Mouse (Mus musculus): ENCODE data around the gene Actn4. TPM values are rescaled to one million over a fixed set of nuclear protein-coding genes. Genes with fewer than 3 reads are reported as not detected.
"Not testable (repeated sequence)": the region's sequence is repeated elsewhere in the genome, so short reads cannot be mapped to it uniquely, and the experiment has no call there.

The Actn4 gene
- polyA plus RNA-seq, 1 experiment from 2014 or later: 166 TPM

DNA sequence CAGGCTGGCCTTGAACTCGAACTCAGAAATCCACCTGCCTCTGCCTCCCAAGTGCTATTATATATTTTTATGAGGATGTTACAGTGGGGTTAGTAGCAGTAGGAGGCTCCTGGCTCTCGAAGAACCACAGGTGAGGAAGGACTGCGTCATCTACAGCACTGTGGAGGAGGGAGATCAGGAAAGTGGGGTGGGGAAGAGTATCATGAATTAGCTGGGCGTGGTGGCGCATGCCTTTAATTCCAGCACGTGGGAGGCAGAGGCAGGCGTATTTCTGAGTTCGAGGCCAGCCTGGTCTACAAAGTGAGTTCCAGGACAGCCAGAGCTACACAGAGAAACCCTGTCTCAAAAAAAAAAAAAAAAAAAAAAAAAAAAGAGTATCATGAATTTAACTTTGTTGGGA is 6.0 kb upstream of the Actn4 start:
- H3K27ac ChIP-seq; H3K9me3 ChIP-seq (replicated peaks); H3K9ac ChIP-seq; H3K4me3 ChIP-seq; ATAC-seq; H3K4me2 ChIP-seq; H3K27me3 ChIP-seq (replicated peaks): not testable (repeated sequence)
- Histone ChIP-seq H3K36me3 (peaks cover 31% of the 10 kb centered on the region), H3K4me1 (peaks cover 37% of the 10 kb centered on the region)
- WGBS (ENCODE audit: insufficient replicate concordance): 86% methylated on average over 8 of the region's 8 CpGs

DNA sequence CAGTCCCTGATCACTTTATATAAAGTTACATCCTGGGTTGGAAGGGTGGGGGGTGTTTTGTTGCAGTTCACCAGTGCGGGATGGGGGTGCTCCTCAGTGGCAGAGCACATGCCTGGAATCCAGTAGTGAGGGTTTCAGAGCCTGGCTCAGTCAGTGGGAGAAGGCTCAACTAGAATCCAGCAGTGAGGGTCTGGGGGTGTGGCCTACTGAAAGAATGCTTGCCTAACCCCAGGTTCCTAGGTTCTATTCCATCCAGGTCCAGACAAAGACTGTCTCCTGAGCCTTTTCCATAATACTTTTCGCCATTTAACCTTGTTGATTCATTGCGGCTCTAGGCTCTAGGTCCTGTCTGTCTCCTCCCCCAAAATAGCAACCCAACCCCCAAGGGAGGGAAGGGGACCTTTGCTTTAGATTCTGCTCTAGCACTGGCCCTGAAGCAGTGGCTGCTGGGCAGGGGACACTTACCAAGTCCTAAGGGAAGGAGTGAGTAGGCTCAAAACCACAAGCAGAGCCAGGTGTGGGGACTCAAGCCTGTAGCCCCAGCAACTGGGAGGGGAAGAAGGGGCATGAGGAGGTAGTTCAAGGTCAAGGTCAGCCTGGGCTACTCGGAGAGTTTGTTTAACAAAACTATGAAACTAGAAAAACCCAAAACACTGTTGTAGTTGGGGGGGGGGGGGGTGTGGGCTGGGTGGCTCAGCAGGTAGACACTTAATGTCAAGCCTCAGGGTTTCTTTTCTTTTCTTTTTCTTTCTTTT is 4.8 kb upstream of the Actn4 start:
- peak overlapping the region; percentile 38; the same call in 1 of the 2 replicates for H3K27ac ChIP-seq
- 63% methylated on average over 4 of the region's 4 CpGs for WGBS (ENCODE audit: insufficient replicate concordance)
- H3K27me3 ChIP-seq (replicated peaks): no peaks in the 10 kb centered on the region
- no peak overlapping the region for H3K9ac ChIP-seq
- no peak for ATAC-seq
- H3K4me1 ChIP-seq: peaks cover 38% of the 10 kb centered on the region
- H3K4me3 ChIP-seq: no peak overlapping the region
- H3K36me3 ChIP-seq: peaks cover 22% of the 10 kb centered on the region
- no peak overlapping the region for H3K4me2 ChIP-seq
- H3K9me3 ChIP-seq (replicated peaks): no peaks in the 10 kb centered on the region

DNA sequence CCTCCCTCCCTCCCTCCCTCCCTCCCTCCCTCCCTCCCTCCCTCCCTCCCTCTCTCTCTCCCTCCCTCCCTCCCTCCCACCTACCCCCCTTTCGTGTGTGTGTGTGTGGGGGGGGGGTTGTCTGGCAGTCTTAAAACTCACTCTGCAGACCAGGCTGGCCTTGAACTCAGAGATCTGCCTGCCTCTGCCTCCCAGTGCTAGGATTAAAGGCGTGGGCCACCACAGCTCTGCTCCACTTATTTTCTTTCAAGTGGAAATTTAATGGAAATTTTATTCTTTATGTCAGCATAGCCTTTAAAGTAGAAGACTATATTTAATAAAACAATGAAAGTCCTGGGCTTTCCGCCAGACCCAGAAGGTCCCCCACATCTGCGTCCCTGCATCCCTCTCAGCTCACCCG is 4.0 kb upstream of the Actn4 start:
- Histone ChIP-seq H3K27ac (no peak overlapping the region), H3K4me1 (peaks cover 34% of the 10 kb centered on the region), H3K27me3 (replicated peaks) (no peaks in the 10 kb centered on the region), H3K9me3 (replicated peaks) (no peaks in the 10 kb centered on the region), H3K36me3 (peaks cover 14% of the 10 kb centered on the region), H3K4me2 (no peak overlapping the region), H3K9ac (no peak overlapping the region), H3K4me3 (no peak overlapping the region)
- no peak for ATAC-seq
- 80% methylated on average over 4 of the region's 5 CpGs for WGBS (ENCODE audit: insufficient replicate concordance)

DNA sequence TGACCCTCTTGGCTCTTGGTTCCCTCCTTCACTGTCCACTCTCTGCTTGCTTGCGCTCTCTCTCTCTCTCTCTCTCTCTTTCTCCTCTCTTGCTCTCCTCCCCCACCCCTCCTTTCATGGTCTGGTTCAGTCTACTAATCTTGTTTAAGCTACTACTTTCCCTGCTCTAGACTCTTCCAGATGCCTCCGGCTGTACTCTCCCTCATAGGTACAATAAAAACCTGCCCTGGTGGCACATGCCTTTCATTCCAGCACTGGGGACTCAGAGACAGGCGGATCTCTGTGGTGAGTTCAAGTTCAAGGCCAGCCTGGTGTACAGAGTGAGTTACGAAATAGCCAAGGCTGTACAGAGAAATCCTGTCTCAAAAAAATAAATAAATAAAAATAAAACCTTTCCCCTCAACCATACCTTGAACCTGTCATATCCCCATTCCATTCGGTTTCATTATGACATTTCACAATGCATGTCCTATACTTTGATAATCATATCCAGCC is 3.3 kb upstream of the Actn4 start:
- no peak for ATAC-seq
- Histone ChIP-seq H3K9me3 (replicated peaks) (no peaks in the 10 kb centered on the region), H3K4me1 (peaks cover 36% of the 10 kb centered on the region), H3K9ac (no peak overlapping the region), H3K27ac (no peak overlapping the region), H3K4me3 (no peak overlapping the region), H3K27me3 (replicated peaks) (no peaks in the 10 kb centered on the region), H3K36me3 (peaks cover 7% of the 10 kb centered on the region), H3K4me2 (no peak overlapping the region)
- 72% methylated on average over 5 of the region's 5 CpGs for WGBS (ENCODE audit: insufficient replicate concordance)

DNA sequence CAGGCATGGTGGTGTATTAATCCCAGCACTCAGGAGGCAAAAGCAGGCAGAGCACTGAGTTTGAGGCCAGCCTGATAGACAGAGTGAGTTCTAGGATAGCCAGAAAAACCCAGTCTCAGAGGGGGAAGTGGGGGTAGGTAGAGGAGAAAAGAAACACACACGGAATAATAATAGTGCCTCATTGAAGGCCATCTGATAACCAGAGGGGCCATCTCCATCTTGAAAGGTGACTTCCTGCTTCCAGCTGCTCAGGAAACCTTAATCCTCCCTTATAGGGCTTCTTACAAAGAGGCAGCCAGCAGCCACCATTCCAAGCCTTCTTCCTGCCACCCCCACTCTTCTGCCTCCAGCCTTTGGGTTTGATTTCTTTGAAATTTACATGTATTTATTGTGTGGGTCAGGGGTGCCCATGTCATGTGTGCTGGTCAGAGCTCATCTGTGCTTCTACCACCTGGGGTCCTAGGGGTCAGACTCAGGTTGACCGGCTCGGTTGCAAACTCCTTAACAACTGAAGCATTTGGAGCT is 1.3 kb upstream of the Actn4 start:
- ATAC-seq: no peak
- Histone ChIP-seq H3K27ac (peak overlapping the region; percentile 89), H3K4me1 (peaks cover 47% of the 10 kb centered on the region), H3K4me3 (no peak overlapping the region), H3K9me3 (replicated peaks) (no peaks in the 10 kb centered on the region), H3K4me2 (no peak overlapping the region), H3K27me3 (replicated peaks) (no peaks in the 10 kb centered on the region), H3K36me3 (0 out of 2 replicates have a peak, but pooled peaks cover 3% of the 10 kb centered on the region), H3K9ac (peak overlapping the region; percentile 98; the same call in 1 of the 2 replicates)
- WGBS (ENCODE audit: insufficient replicate concordance): 59% methylated on average over 3 of the region's 3 CpGs

DNA sequence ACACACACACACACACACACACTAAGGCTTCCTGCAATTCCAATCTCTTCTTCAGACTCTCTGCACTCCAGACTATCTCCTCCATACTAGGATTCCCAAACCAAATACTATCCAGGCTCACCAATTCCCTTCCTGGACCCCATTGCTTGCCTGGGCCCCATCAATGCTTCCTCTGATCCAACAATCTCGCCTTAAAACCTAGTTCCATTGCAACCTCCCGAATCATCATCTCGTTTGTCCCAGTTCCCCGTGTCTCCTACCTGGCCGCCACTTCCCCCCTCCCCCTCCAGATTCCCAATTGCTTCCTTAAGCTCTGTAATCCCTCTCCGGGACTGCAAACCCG is 585 bp downstream of the Actn4 start:
- peak overlapping the region; percentile 97 for H3K4me2 ChIP-seq
- H3K4me3 ChIP-seq: peak overlapping the region; percentile 98
- H3K27ac ChIP-seq: peak overlapping the region; percentile 92
- 1% methylated on average over 7 of the region's 7 CpGs for WGBS (ENCODE audit: insufficient replicate concordance)
- no peaks in the 10 kb centered on the region for H3K9me3 ChIP-seq (replicated peaks)
- no peaks in the 10 kb centered on the region for H3K27me3 ChIP-seq (replicated peaks)
- ATAC-seq: no peak
- H3K36me3 ChIP-seq: peaks cover 9% of the 10 kb centered on the region; the same call in 1 of the 2 replicates
- peak overlapping the region; percentile 98 for H3K9ac ChIP-seq
- peaks cover 66% of the 10 kb centered on the region for H3K4me1 ChIP-seq

DNA sequence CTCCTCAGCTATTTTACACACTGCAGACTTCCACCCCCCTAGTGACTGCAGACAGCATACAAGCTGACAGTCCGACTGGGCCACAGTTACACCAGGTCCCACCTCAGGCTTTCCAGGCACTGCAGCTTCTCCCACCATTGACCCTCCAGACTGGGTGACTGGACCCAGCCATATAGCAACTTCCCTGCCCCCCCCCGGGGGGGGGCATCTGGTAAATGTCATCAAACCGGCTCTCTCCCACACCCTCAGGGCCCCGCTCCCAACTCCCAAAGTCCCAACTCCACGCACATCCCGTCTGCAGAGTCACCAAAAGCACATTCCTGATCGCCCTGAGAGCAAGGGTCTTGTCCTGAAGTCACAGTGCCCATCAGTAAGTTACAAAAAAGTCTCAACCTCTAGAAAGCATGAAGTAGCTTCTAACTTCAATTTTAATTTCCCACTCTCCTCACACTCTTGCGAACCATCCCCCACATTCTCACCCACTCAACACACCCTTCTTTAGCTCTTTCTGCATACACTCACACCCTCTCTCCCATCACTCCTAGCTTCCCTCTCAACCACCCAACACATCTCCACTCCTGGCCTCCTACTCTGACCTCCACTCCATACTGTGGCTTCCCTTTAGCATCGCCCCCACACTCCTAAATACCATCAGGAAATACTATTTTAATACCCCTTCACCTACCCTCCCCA is 1.6 kb downstream of the Actn4 start:
- Histone ChIP-seq H3K4me2 (peak overlapping the region; percentile 97), H3K9ac (peak overlapping the region; percentile 98), H3K9me3 (replicated peaks) (no peaks in the 10 kb centered on the region), H3K36me3 (peaks cover 20% of the 10 kb centered on the region), H3K27me3 (replicated peaks) (no peaks in the 10 kb centered on the region), H3K4me3 (peak overlapping the region; percentile 98), H3K27ac (peak overlapping the region; percentile 92), H3K4me1 (peaks cover 77% of the 10 kb centered on the region)
- no peak for ATAC-seq
- WGBS (ENCODE audit: insufficient replicate concordance): 30% methylated on average over 9 of the region's 9 CpGs

DNA sequence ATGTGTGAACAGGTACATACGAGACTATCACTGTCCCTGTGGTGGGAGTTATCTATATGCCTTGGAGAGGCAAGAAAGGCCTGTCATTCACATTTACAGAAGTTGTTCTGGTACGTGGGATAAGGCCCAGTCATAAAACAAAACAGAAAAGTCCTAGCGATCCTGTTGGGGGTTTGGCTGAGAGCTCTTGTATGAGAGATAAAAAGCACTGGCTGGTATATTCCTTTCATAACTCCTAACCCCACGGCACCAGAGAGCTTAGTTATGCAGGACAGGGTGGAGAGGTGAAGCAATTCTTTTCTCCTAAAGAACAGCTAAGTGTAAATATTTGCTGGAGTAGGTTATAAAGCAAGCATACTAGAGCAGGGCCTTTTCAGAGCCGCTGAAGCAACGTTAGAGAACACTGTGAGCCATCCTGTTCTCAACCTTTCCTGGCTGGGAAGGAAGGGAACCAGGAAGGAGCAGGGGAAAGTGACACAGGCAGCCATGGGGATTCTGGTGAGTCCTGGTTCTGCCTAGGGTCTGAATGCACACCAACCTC is 2.6 kb downstream of the Actn4 start:
- peak overlapping the region; percentile 98 for H3K9ac ChIP-seq
- H3K27ac ChIP-seq: peak overlapping the region; percentile 92
- peak overlapping the region; percentile 97 for H3K4me2 ChIP-seq
- H3K9me3 ChIP-seq (replicated peaks): no peaks in the 10 kb centered on the region
- peaks cover 29% of the 10 kb centered on the region for H3K36me3 ChIP-seq
- peak overlapping the region; percentile 98 for H3K4me3 ChIP-seq
- 8% methylated on average over 6 of the region's 6 CpGs for WGBS (ENCODE audit: insufficient replicate concordance)
- ATAC-seq: no peak
- no peaks in the 10 kb centered on the region for H3K27me3 ChIP-seq (replicated peaks)
- peaks cover 86% of the 10 kb centered on the region for H3K4me1 ChIP-seq

DNA sequence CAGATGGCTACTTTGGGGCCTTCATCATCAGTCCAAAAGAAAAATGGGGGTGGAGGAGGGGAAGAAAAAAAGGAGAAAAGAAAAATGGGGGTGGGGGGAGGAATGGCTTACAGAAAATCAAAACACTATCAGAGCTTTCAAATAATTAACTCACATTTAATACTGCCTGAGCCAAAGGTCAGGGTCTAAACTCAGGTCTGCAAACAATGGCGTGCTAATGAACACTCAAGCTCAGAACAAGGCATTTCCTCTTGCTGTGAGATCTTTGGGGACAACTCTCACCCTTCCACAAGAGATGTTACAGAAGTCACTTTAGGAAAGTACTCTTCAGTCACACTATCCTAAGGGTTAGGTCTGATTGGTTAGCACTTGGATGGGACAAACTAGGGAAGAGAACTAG is 3.4 kb downstream of the Actn4 start:
- Histone ChIP-seq H3K4me2 (peak overlapping the region; percentile 97), H3K4me1 (peaks cover 90% of the 10 kb centered on the region), H3K9ac (peak overlapping the region; percentile 98), H3K27me3 (replicated peaks) (no peaks in the 10 kb centered on the region), H3K36me3 (peaks cover 33% of the 10 kb centered on the region), H3K27ac (peak overlapping the region; percentile 92), H3K9me3 (replicated peaks) (no peaks in the 10 kb centered on the region), H3K4me3 (peak overlapping the region; percentile 98)
- 66% methylated on average over 1 of the region's 1 CpGs for WGBS (ENCODE audit: insufficient replicate concordance)
- ATAC-seq: no peak

DNA sequence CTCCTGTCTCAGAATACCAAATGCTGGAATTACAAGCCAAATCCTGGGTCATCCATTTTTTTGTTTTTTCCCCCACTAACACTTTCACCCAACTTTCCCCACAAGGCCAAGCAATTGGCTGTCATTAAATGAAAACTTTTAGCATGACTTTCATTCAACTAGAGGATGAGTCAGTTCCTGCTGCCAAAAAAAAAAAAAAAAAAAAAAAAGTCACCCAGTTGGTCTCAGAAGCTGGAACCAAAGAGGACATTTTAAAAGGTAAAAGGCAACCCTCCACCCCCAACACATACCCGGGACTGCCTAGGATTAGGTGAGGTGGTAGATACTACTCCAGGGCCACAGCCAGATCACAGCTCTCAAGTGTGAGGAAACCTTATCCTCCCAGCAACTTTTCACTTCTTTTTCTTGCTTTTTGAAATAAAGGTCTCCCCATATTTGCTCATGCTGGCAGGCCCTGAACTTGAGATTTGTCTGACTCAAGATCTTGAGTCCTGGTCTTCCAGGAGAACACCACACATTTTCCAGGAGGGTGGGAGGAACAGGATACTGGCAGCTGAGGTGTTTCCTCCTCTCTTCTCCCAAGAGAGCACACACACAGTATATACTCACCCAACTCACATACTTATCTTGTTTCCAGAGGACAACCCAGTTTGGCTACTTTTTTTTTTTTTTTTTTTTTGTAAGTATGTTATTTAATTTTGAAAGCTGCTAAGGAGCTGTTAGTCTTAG is 4.0 kb downstream of the Actn4 start:
- Histone ChIP-seq H3K4me2 (peak overlapping the region; percentile 97), H3K4me3 (no peak overlapping the region), H3K27me3 (replicated peaks) (no peaks in the 10 kb centered on the region), H3K36me3 (peaks cover 33% of the 10 kb centered on the region), H3K4me1 (peaks cover 90% of the 10 kb centered on the region), H3K9me3 (replicated peaks) (no peaks in the 10 kb centered on the region), H3K27ac (peak overlapping the region; percentile 92), H3K9ac (peak overlapping the region; percentile 98)
- no peak for ATAC-seq
- 41% methylated on average over 1 of the region's 1 CpGs for WGBS (ENCODE audit: insufficient replicate concordance)

DNA sequence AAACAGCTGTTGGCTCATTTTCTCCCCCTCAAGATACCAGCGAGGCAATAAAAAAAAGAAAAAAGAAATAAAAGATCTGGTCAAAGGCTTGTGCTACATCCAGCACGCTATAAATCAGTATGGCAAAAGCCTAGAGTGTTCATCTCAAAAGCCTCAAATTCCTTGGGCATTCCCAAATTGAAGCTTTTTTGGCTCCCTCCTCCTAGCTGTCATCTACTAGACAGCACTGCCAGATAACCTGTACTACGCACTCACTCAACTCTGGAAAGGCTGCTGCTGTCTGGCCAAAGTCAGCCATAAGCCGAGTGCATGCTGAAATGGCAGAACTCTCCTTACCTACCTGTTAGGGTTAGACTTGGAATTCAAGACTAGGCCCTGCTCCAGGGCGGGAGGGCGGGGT is 4.9 kb downstream of the Actn4 start:
- H3K4me2 ChIP-seq: peak overlapping the region; percentile 4; the same call in 1 of the 2 replicates
- H3K4me1 ChIP-seq: peaks cover 92% of the 10 kb centered on the region
- peak overlapping the region; percentile 25; the same call in 1 of the 2 replicates for H3K9ac ChIP-seq
- 72% methylated on average over 6 of the region's 6 CpGs for WGBS (ENCODE audit: insufficient replicate concordance)
- H3K27ac ChIP-seq: peak overlapping the region; percentile 92; the same call in 1 of the 2 replicates
- ATAC-seq: no peak
- no peaks in the 10 kb centered on the region for H3K9me3 ChIP-seq (replicated peaks)
- H3K27me3 ChIP-seq (replicated peaks): no peaks in the 10 kb centered on the region
- H3K36me3 ChIP-seq: peaks cover 33% of the 10 kb centered on the region
- no peak overlapping the region for H3K4me3 ChIP-seq

Data from liver, embryonic 12.5 days (tissue).